Mouse (Mus musculus) liver, embryonic 14.5 days (tissue): ENCODE results near the gene Ccdc59. TPM values are rescaled to one million over a fixed set of nuclear protein-coding genes. Genes with fewer than 3 reads are reported as not detected.

Experiments
- ATAC-seq: fragments of 200-750 bp; cut with Nextera tagmentation; 2 replicates; pipeline ENCODE4 v1.8.0; 2017; ENCODE audit warnings: moderate number of reproducible peaks, mild to moderate bottlenecking, moderate library complexity; ENCODE audit not compliant: insufficient read depth
- DNase-seq, 3 experiments: peaks; one replicate each; pipeline ENCODE4 v3.0.0-alpha.2; 2012 to 2013; ENCODE audit warnings: low read depth in 3 of 3, low spot score in 3 of 3
- H3K27ac ChIP-seq: fragments of 300-500 bp; sonication (generic); 2 replicates; pipeline ENCODE4 v1.5.1; 2014; ENCODE audit warnings: moderate library complexity, mild to moderate bottlenecking, control low read depth, inconsistent platforms
- H3K27me3 ChIP-seq: fragments of 300-500 bp; sonication (generic); 2 replicates; pipeline ENCODE4 v1.6.1; 2014; ENCODE audit warnings: mild to moderate bottlenecking, low read length, moderate library complexity; ENCODE audit not compliant: control insufficient read depth, insufficient read depth
- H3K36me3 ChIP-seq: fragments of 300-500 bp; sonication (generic); replicated peaks from 2 replicates; pipeline ENCODE4 v1.6.1; 2014; ENCODE audit warnings: low read depth; ENCODE audit not compliant: control insufficient read depth, insufficient read depth
- H3K4me1 ChIP-seq, 2 experiments: fragments of 200-500 bp in 1 of 2; fragments of 300-500 bp in 1 of 2; sonication (generic) in 1 of 2; replicated peaks; 2 replicates each; pipeline ENCODE4 v1.6.1; 2012 to 2014; ENCODE audit warnings: antibody characterized with exemption in 1 of 2, inconsistent platforms in 1 of 2, low read length in 1 of 2; ENCODE audit not compliant: control insufficient read depth in 2 of 2, insufficient read depth in 2 of 2
- H3K4me2 ChIP-seq: fragments of 300-500 bp; sonication (generic); 2 replicates; pipeline ENCODE4 v1.6.1; 2014; ENCODE audit warnings: low read depth, mild to moderate bottlenecking, control low read depth, moderate library complexity
- H3K4me3 ChIP-seq, 2 experiments: fragments of 200-500 bp in 1 of 2; fragments of 300-500 bp in 1 of 2; sonication (generic) in 1 of 2; 2 replicates each; pipeline ENCODE4 v1.5.1; 2012 to 2014; ENCODE audit warnings: low read depth in 2 of 2, low read length in 2 of 2, mild to moderate bottlenecking in 2 of 2, control low read depth in 1 of 2, inconsistent platforms in 1 of 2, moderate library complexity in 1 of 2; ENCODE audit not compliant: insufficient read depth in 1 of 2
- H3K9ac ChIP-seq: fragments of 300-500 bp; sonication (generic); replicated peaks from 2 replicates; pipeline ENCODE4 v1.6.1; 2014; ENCODE audit warnings: mild to moderate bottlenecking, control low read depth, moderate library complexity
- H3K9me3 ChIP-seq: fragments of 300-500 bp; sonication (generic); 2 replicates; pipeline ENCODE4 v1.6.1; 2016; ENCODE audit warnings: low read length, mixed read lengths; ENCODE audit not compliant: control insufficient read depth
- CTCF ChIP-seq: IDR thresholded peaks from 2 replicates; pipeline ENCODE4 v1.5.1; 2016; ENCODE audit warnings: antibody characterized with exemption, low read depth, control low read depth
- EP300 ChIP-seq: IDR thresholded peaks from 2 replicates; pipeline ENCODE4 v1.6.1; 2016; ENCODE audit warnings: antibody characterized with exemption, low read depth
- WGBS: fragments of 180-500 bp; shearing (Covaris S2); extraction: QIAGEN DNeasy Blood & Tissue Kit; methylation state at CpG from one replicate; pipeline ENCODE4 v1.1.7; 2014; ENCODE audit not compliant: insufficient replicate concordance; 5-methylcytosine and 5-hydroxymethylcytosine counted together
- polyA plus RNA-seq, 2 experiments: library from polyadenylated mRNA; depleted of rRNA in 1 of 2; stranded (reverse) in 1 of 2; unstranded in 1 of 2; fragments of >200 nt; fragmentation: Nextera tagmentation in 1 of 2; extraction: Ambion mirVana in 1 of 2; gene quantifications; 2 replicates each; pipeline versions ENCODE4 v1.2.1 to v1.2.3; 2012 to 2014

Gene Ccdc59
- polyA plus RNA-seq, 2 experiments: 9.4 to 21.3 TPM

GRCm38 (mm10) chr10:105850286-105850685 is 9.4 kb downstream of the Ccdc59 start:
- no peak overlapping the region for H3K4me3 ChIP-seq
- DNase-seq: no peak
- TF ChIP-seq EP300 (no peak), CTCF (no peak)
- H3K4me2 ChIP-seq: no peak overlapping the region
- no peak for ATAC-seq
- H3K9ac ChIP-seq: no peak overlapping the region
- H3K27me3 ChIP-seq: no peaks in the 10 kb centered on the region
- 76% methylated on average over 5 of the region's 5 CpGs for WGBS
- no peak overlapping the region for H3K27ac ChIP-seq
- peaks cover 19% of the 10 kb centered on the region for H3K36me3 ChIP-seq
- no peaks in the 10 kb centered on the region for H3K4me1 ChIP-seq
- H3K9me3 ChIP-seq: no peaks in the 10 kb centered on the region

GRCm38 (mm10) chr10:105851136-105851535 is 10.3 kb downstream of the Ccdc59 start:
- TF ChIP-seq CTCF (no peak), EP300 (no peak)
- Histone ChIP-seq H3K27ac (no peak overlapping the region), H3K36me3 (peaks cover 14% of the 10 kb centered on the region), H3K9ac (no peak overlapping the region), H3K4me1 (no peaks in the 10 kb centered on the region), H3K4me3 (no peak overlapping the region), H3K4me2 (no peak overlapping the region), H3K27me3 (no peaks in the 10 kb centered on the region), H3K9me3 (no peaks in the 10 kb centered on the region)
- DNase-seq (no peak), ATAC-seq (no peak)
- 81% methylated on average over 4 of the region's 4 CpGs for WGBS

- no peak overlapping the region for H3K4me2 ChIP-seq
- TF ChIP-seq EP300 (no peak), CTCF (no peak)
- ATAC-seq (no peak), DNase-seq (no peak)
- no peak overlapping the region for H3K4me3 ChIP-seq
- no peaks in the 10 kb centered on the region for H3K4me1 ChIP-seq
- no peaks in the 10 kb centered on the region for H3K9me3 ChIP-seq
- no peak overlapping the region for H3K27ac ChIP-seq
- no peaks in the 10 kb centered on the region for H3K36me3 ChIP-seq
- WGBS: 41% methylated on average over 4 of the region's 4 CpGs
- H3K27me3 ChIP-seq: no peaks in the 10 kb centered on the region
- H3K9ac ChIP-seq: no peak overlapping the region
Measured at GRCm38 (mm10) chr10:105867312-105867711, 26.4 kb downstream of the Ccdc59 start.

Other genes with a start within 250 kb of the Ccdc59 start
- gene Mettl25, start 313 bp downstream of the Ccdc59 start, polyA plus RNA-seq (2012; rRNA removed): 1.5 and 3.4 TPM in 2 replicates
- gene Mettl25, start 313 bp downstream of the Ccdc59 start, polyA plus RNA-seq (2014; fragmentation: Nextera tagmentation; extraction: Ambion mirVana): 4.7 and 5.4 TPM in 2 replicates